In genomic region chr8:41713634-41714330, GRCm38 (mm10) we compare ENCODE assay signal across 9 mouse cellular contexts.
DNase-seq lines count a peak whose midpoint lies in the region; ATAC-seq lines count a peak whose summit lies in the region.
"Had no signal": no experiment of that assay in that cellular context is flagged by ENCODE, and none has a peak within 500 bp of the region (broad histone marks: within the 10 kb centered on the region; RNA-seq: fewer than 3 reads in every experiment).

No protein-coding gene starts in this region.

- peaks cover 5% of the 10 kb centered on the region; the same call in 1 of the 2 replicates for H3K4me1 ChIP-seq in heart, embryonic 12.5 days (replicated peaks)
- H3K4me1 ChIP-seq in embryonic facial prominence, embryonic 14.5 days (ENCODE audit: control insufficient read depth, insufficient read depth, low read length): peaks cover 5% of the 10 kb centered on the region
- no peaks in the 10 kb centered on the region for H3K4me1 ChIP-seq in midbrain, embryonic 14.5 days (ENCODE audit: control insufficient read depth, insufficient read depth, low read length)
- no peaks in the 10 kb centered on the region for H3K4me1 ChIP-seq in kidney, embryonic 14.5 days (ENCODE audit: control insufficient read depth, insufficient read depth, low read length)
- H3K4me1 ChIP-seq: liver, embryonic 15.5 days had no signal

- peak overlapping the region; percentile 55 for H3K27ac ChIP-seq in heart, embryonic 12.5 days (ENCODE audit: poor library complexity, severe bottlenecking)
- peak overlapping the region; percentile 74 for H3K27ac ChIP-seq in embryonic facial prominence, embryonic 14.5 days (replicated peaks; ENCODE audit: low read depth, low read length)
- H3K27ac ChIP-seq in midbrain, embryonic 14.5 days (replicated peaks; ENCODE audit: low read depth, low read length): no peak overlapping the region
- H3K27ac ChIP-seq in kidney, embryonic 14.5 days (ENCODE audit: low read depth, low read length): no peak overlapping the region
- H3K27ac ChIP-seq: liver, embryonic 15.5 days had no signal

- peak; percentile 77 for ATAC-seq in heart, embryonic 12.5 days (ENCODE audit: insufficient number of reproducible peaks, low FRiP score)
- peak; percentile 92 for ATAC-seq in embryonic facial prominence, embryonic 14.5 days (ENCODE audit: low read depth)
- peak; percentile 68 for ATAC-seq in midbrain, embryonic 14.5 days (ENCODE audit: low FRiP score, low TSS enrichment)
- no peak for ATAC-seq in kidney, embryonic 14.5 days (ENCODE audit: low FRiP score, low TSS enrichment)

- H3K4me3 ChIP-seq in heart, embryonic 12.5 days: no peak overlapping the region
- H3K4me3 ChIP-seq in embryonic facial prominence, embryonic 14.5 days (ENCODE audit: low read depth, low read length): no peak overlapping the region
- H3K4me3 ChIP-seq in midbrain, embryonic 14.5 days (replicated peaks; ENCODE audit: low read depth, low read length): no peak overlapping the region
- no peak overlapping the region for H3K4me3 ChIP-seq in kidney, embryonic 14.5 days (ENCODE audit: low read length)
- H3K4me3 ChIP-seq: liver, embryonic 15.5 days had no signal

- 31% methylated on average over 4 of the region's 4 CpGs for WGBS in heart, embryonic 12.5 days
- 33% methylated on average over 4 of the region's 4 CpGs for WGBS in embryonic facial prominence, embryonic 14.5 days
- 35% methylated on average over 4 of the region's 4 CpGs for WGBS in midbrain, embryonic 14.5 days
- WGBS in kidney, embryonic 14.5 days: 78% methylated on average over 4 of the region's 4 CpGs

- intact Hi-C loops in heart, postnatal 36 days (cut with DNase I): no loop called here

- DNase-seq in heart, postnatal 36 days: no peak
- DNase-seq in embryonic facial prominence, embryonic 14.5 days (ENCODE audit: low spot score): peak; percentile 92
- peak; percentile 63 for DNase-seq in layer of hippocampus, adult 11-12 months (ENCODE audit: low spot score)
- DNase-seq in midbrain, embryonic 14.5 days: peak; percentile 57
- no peak for DNase-seq in adrenal gland, postnatal 36 days
- no peak for DNase-seq in lung, postnatal 25 days (ENCODE audit: low spot score)

- no peak overlapping the region for H3K9ac ChIP-seq in heart, embryonic 12.5 days
- no peak overlapping the region for H3K9ac ChIP-seq in embryonic facial prominence, embryonic 14.5 days (ENCODE audit: low read depth, low read length)
- H3K9ac ChIP-seq in midbrain, embryonic 14.5 days (replicated peaks; ENCODE audit: low read length): no peak overlapping the region
- no peak overlapping the region for H3K9ac ChIP-seq in kidney, embryonic 14.5 days (ENCODE audit: low read depth, low read length)
- H3K9ac ChIP-seq: liver, embryonic 15.5 days had no signal

- H3K4me2 ChIP-seq in heart, embryonic 12.5 days: no peak overlapping the region
- H3K4me2 ChIP-seq in embryonic facial prominence, embryonic 14.5 days (ENCODE audit: low read depth, low read length): no peak overlapping the region
- no peak overlapping the region for H3K4me2 ChIP-seq in midbrain, embryonic 14.5 days (ENCODE audit: low read length)
- H3K4me2 ChIP-seq in kidney, embryonic 14.5 days (replicated peaks; ENCODE audit: low read depth, low read length): no peak overlapping the region
- H3K4me2 ChIP-seq: liver, embryonic 15.5 days had no signal

- H3K36me3 ChIP-seq in heart, embryonic 12.5 days: no peaks in the 10 kb centered on the region
- no peaks in the 10 kb centered on the region for H3K36me3 ChIP-seq in embryonic facial prominence, embryonic 14.5 days (ENCODE audit: control insufficient read depth, insufficient read depth, low read length)
- no peaks in the 10 kb centered on the region for H3K36me3 ChIP-seq in midbrain, embryonic 14.5 days (ENCODE audit: control insufficient read depth, insufficient read depth, low read length)
- no peaks in the 10 kb centered on the region for H3K36me3 ChIP-seq in kidney, embryonic 14.5 days (ENCODE audit: control insufficient read depth, insufficient read depth, low read length)
- H3K36me3 ChIP-seq: liver, embryonic 15.5 days had no signal

- no peaks in the 10 kb centered on the region for H3K9me3 ChIP-seq in heart, embryonic 12.5 days (replicated peaks)
- no peaks in the 10 kb centered on the region for H3K9me3 ChIP-seq in embryonic facial prominence, embryonic 14.5 days (ENCODE audit: control insufficient read depth, low read length)
- no peaks in the 10 kb centered on the region for H3K9me3 ChIP-seq in midbrain, embryonic 14.5 days (ENCODE audit: control insufficient read depth, low read length)
- no peaks in the 10 kb centered on the region for H3K9me3 ChIP-seq in kidney, embryonic 14.5 days (ENCODE audit: control insufficient read depth, low read length)
- H3K9me3 ChIP-seq: liver, embryonic 15.5 days had no signal

- H3K27me3 ChIP-seq in heart, embryonic 12.5 days (replicated peaks): no peaks in the 10 kb centered on the region
- no peaks in the 10 kb centered on the region for H3K27me3 ChIP-seq in embryonic facial prominence, embryonic 14.5 days (replicated peaks; ENCODE audit: control insufficient read depth, insufficient read depth, low read length)
- H3K27me3 ChIP-seq in midbrain, embryonic 14.5 days (ENCODE audit: control insufficient read depth, insufficient read depth, low read length): no peaks in the 10 kb centered on the region
- H3K27me3 ChIP-seq in kidney, embryonic 14.5 days (ENCODE audit: control insufficient read depth, insufficient read depth, low read length): no peaks in the 10 kb centered on the region
- H3K27me3 ChIP-seq: liver, embryonic 15.5 days had no signal

Comparison
In these comparisons a context has a peak if more than half of its experiments do, and no peak if none do; other contexts are left out.
1. H3K27ac ChIP-seq: peak in heart, embryonic 12.5 days (single experiment) and embryonic facial prominence, embryonic 14.5 days (single experiment); none in midbrain, embryonic 14.5 days (single experiment) and kidney, embryonic 14.5 days (single experiment).
2. DNase-seq: peak in embryonic facial prominence, embryonic 14.5 days (single experiment), layer of hippocampus, adult 11-12 months (single experiment) and midbrain, embryonic 14.5 days (single experiment); none in heart, postnatal 36 days (0 of 2), adrenal gland, postnatal 36 days (0 of 2) and lung, postnatal 25 days (single experiment).